Mouse (Mus musculus) heart, adult 2 months (tissue): ENCODE measurements around the gene Tff2. TPM values are rescaled to one million over a fixed set of nuclear protein-coding genes. Genes with fewer than 3 reads are reported as not detected.

ENCODE experiments used
- DNase-seq, 2 experiments: peaks; one replicate each; pipeline ENCODE4 v3.0.0; 2021
- H3K27ac ChIP-seq: fragments of 200-600 bp; 2 replicates; pipeline ENCODE4 v1.8.1; 2022
- H3K27me3 ChIP-seq: fragments of 200-500 bp; 2 replicates; pipeline ENCODE4 v1.6.1; 2012; ENCODE audit warnings: mild to moderate bottlenecking, low read length, inconsistent platforms, mixed read lengths; ENCODE audit not compliant: control insufficient read depth, insufficient read depth
- H3K36me3 ChIP-seq: fragments of 200-500 bp; 2 replicates; pipeline ENCODE4 v1.6.1; 2012; ENCODE audit warnings: low read length, inconsistent platforms; ENCODE audit not compliant: control insufficient read depth, insufficient read depth
- H3K4me1 ChIP-seq: fragments of 200-500 bp; 2 replicates; pipeline ENCODE4 v1.6.1; 2011; ENCODE audit warnings: low read length; ENCODE audit not compliant: control insufficient read depth, insufficient read depth
- H3K4me3 ChIP-seq: fragments of 200-600 bp; 2 replicates; pipeline ENCODE4 v1.8.1; 2022
- H3K79me2 ChIP-seq: fragments of 200-500 bp; replicated peaks from 2 replicates; pipeline ENCODE4 v1.6.1; 2012; ENCODE audit warnings: mild to moderate bottlenecking, inconsistent platforms, low read length, moderate library complexity, mixed read lengths; ENCODE audit not compliant: control insufficient read depth, insufficient read depth
- H3K9ac ChIP-seq: fragments of 200-500 bp; 2 replicates; pipeline ENCODE4 v1.6.1; 2012; ENCODE audit warnings: low read depth, mild to moderate bottlenecking, control low read depth, inconsistent platforms, low read length, mixed read lengths
- CTCF ChIP-seq: fragments of 200-600 bp; IDR thresholded peaks from 2 replicates; pipeline ENCODE4 v1.8.1; 2022; ENCODE audit warnings: antibody characterized with exemption, mild to moderate bottlenecking, moderate library complexity
- EP300 ChIP-seq: fragments of 200-500 bp; IDR thresholded peaks from 2 replicates; pipeline ENCODE4 v1.6.1; 2011; ENCODE audit warnings: low read depth, low read length, control low read depth; ENCODE audit not compliant: insufficient read depth
- POLR2A ChIP-seq: fragments of 200-500 bp; IDR thresholded peaks from 2 replicates; pipeline ENCODE4 v1.6.1; 2011; ENCODE audit warnings: mild to moderate bottlenecking, low read depth, low read length, control low read depth; ENCODE audit not compliant: insufficient read depth
- WGBS: fragments of 180-500 bp; shearing (Covaris S2); methylation state at CpG from one replicate; pipeline ENCODE4 v1.1.7; 2018; 5-methylcytosine and 5-hydroxymethylcytosine counted together
- intact Hi-C: fragments of 180-260 bp; cut with DNase I; formaldehyde crosslinking; loops from one replicate; pipeline ENCODE4 v1.15.1; 2025
- polyA plus RNA-seq: library from polyadenylated mRNA; depleted of rRNA; stranded (reverse); fragments of >200 nt; gene quantifications from 2 replicates; pipeline ENCODE4 v1.2.3, GENCODE M21; 2012
- total RNA-seq, 2 experiments: library from RNA; stranded (reverse); gene quantifications; 2 replicates each; pipeline ENCODE4 v1.2.3; 2021

Gene Tff2
- total and polyA plus RNA-seq, 3 experiments = 2.4 TPM; not detected in 2

GRCm38 (mm10) chr17:31184269-31184990 is 40.3 kb upstream of the Tff2 start:
- no peak overlapping the region for H3K27ac ChIP-seq
- no peaks in the 10 kb centered on the region for H3K4me1 ChIP-seq
- no peaks in the 10 kb centered on the region for H3K36me3 ChIP-seq
- no peak for DNase-seq
- no peaks in the 10 kb centered on the region for H3K79me2 ChIP-seq
- H3K27me3 ChIP-seq = no peaks in the 10 kb centered on the region
- intact Hi-C loops = no loop called here
- 70% methylated on average over 12 of the region's 12 CpGs for WGBS
- no peak overlapping the region for H3K4me3 ChIP-seq
- no peak for TF ChIP-seq EP300
- no peak for TF ChIP-seq POLR2A
- no peak for TF ChIP-seq CTCF
- no peak overlapping the region for H3K9ac ChIP-seq

DNA sequence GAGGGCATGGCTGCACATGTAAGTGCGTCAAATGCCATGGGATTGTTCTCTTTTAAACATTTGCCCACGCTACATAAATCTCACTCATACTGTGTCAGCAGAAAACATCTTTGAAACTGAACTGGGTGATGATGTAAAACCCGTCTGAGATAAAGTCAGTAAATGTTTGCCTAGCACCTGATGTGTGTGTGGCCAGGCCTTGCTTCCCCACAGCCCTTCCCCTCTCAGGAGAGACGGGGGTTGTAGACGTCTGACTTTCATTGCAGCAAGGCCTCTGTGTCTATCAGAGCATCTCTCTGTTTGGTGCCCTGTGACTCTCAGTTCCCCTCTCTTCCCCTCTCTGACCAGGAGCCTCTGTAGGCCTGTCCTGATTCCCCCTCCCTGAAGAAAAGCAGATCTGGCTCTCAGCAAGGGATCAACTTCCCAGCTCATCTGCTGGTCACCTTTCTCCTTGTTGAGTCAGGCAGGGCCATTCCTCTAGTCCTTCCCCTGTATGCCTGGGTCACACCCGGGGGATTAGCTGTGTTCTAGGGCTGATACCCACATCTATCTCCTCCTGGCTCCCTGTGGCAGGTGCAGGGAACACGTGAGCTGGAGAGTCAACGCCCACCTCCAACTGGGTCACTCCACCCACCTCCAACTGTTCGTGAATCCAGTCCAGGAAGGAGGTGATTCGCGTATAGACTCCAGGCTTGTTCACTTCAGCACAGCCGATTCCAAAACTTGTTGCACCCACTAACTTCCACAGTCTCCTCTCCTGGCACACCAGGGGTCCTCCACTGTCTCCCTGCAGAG is 39.3 kb upstream of the Tff2 start:
- no peak for DNase-seq
- 63% methylated on average over 12 of the region's 12 CpGs for WGBS
- H3K36me3 ChIP-seq = no peaks in the 10 kb centered on the region
- intact Hi-C loops = no loop called here
- H3K9ac ChIP-seq = no peak overlapping the region
- no peaks in the 10 kb centered on the region for H3K4me1 ChIP-seq
- H3K4me3 ChIP-seq = no peak overlapping the region
- no peaks in the 10 kb centered on the region for H3K79me2 ChIP-seq
- H3K27ac ChIP-seq = no peak overlapping the region
- TF ChIP-seq CTCF (no peak), EP300 (no peak), POLR2A (no peak)
- no peaks in the 10 kb centered on the region for H3K27me3 ChIP-seq

GRCm38 (mm10) chr17:31181490-31181889 is 37.4 kb upstream of the Tff2 start:
- Histone ChIP-seq H3K27ac (no peak overlapping the region), H3K9ac (no peak overlapping the region), H3K36me3 (no peaks in the 10 kb centered on the region), H3K4me1 (no peaks in the 10 kb centered on the region), H3K27me3 (no peaks in the 10 kb centered on the region), H3K4me3 (no peak overlapping the region), H3K79me2 (no peaks in the 10 kb centered on the region)
- WGBS = 81% methylated on average over 4 of the region's 4 CpGs
- no peak for DNase-seq
- intact Hi-C loops = no loop called here
- TF ChIP-seq EP300 (no peak), CTCF (no peak), POLR2A (no peak)

DNA sequence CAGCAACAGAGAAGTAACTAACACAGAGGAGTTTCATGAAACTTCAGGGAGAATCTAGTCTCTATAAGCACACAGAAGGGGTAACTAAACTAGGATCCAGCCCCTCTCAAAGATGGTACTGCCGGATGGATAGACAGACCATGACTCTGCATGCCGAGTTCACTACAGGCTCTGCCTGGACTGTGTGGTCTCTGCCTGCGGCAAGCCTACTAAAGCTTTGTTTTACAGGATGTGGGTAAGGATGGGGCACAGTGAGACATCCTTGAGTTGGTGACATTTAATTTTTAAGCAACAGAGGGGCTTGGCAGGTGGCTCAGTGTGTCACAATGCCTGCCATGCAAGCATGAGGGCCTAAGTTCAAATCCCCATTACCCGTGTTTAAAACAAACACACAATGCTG is 32.2 kb upstream of the Tff2 start:
- no peak overlapping the region for H3K9ac ChIP-seq
- TF ChIP-seq EP300 (no peak), CTCF (no peak), POLR2A (no peak)
- H3K36me3 ChIP-seq = no peaks in the 10 kb centered on the region
- no peak for DNase-seq
- 90% methylated on average over 4 of the region's 4 CpGs for WGBS
- H3K27ac ChIP-seq = no peak overlapping the region
- no peak overlapping the region for H3K4me3 ChIP-seq
- no peaks in the 10 kb centered on the region for H3K4me1 ChIP-seq
- no peaks in the 10 kb centered on the region for H3K79me2 ChIP-seq
- intact Hi-C loops = no loop called here
- no peaks in the 10 kb centered on the region for H3K27me3 ChIP-seq

- intact Hi-C loops = no loop called here
- 82% methylated on average over 5 of the region's 5 CpGs for WGBS
- no peak overlapping the region for H3K4me3 ChIP-seq
- H3K9ac ChIP-seq = no peak overlapping the region
- DNase-seq = no peak
- no peaks in the 10 kb centered on the region for H3K36me3 ChIP-seq
- no peak for TF ChIP-seq CTCF
- no peak for TF ChIP-seq POLR2A
- no peak for TF ChIP-seq EP300
- no peaks in the 10 kb centered on the region for H3K27me3 ChIP-seq
- no peaks in the 10 kb centered on the region for H3K79me2 ChIP-seq
- H3K27ac ChIP-seq = no peak overlapping the region
- H3K4me1 ChIP-seq = no peaks in the 10 kb centered on the region
Observed at GRCm38 (mm10) chr17:31169796-31170195, 25.7 kb upstream of the Tff2 start.

DNA sequence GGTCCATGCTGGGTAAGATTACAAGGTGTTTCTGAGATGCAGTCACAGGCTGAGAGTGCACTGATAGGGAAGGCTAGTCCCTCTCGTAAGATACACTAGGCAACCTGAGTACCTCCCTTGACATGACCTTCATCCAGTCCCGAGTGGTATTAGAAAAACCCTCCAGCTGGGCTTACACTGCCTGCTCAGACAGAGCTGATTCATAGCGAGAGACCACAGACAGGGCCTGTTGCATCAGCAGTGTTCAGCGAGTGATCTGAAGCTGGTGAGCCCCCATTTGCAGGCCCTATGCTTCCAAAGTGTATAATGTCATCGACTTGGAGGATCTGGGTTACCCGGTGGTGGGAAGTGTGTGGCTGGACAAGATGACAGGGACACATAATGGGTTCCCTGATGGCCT is 21.0 kb upstream of the Tff2 start, which contains the start of gene Tff1:
Gene Tff1, minus strand, starts transcription at position 151 of the 400 bp plus-strand sequence.
- WGBS = 83% methylated on average over 6 of the region's 6 CpGs
- Histone ChIP-seq H3K27ac (no peak within 1 kb of the TSS), H3K79me2 (no peaks in the 10 kb centered on the region), H3K4me1 (no peaks in the 10 kb centered on the region), H3K9ac (no peak within 1 kb of the TSS), H3K4me3 (no peak within 1 kb of the TSS), H3K36me3 (no peaks in the 10 kb centered on the region), H3K27me3 (no peaks in the 10 kb centered on the region)
- DNase-seq = no peak
- intact Hi-C loops = no loop called here
- no peak for TF ChIP-seq POLR2A
- TF ChIP-seq CTCF = no peak
- TF ChIP-seq EP300 = no peak
